Mouse (Mus musculus) ES-Bruce4 (cell line): ENCODE data around the gene Tmx2. TPM values are rescaled to one million over a fixed set of nuclear protein-coding genes. Genes with fewer than 3 reads are reported as not detected.
"Not testable (repeated sequence)": the region's sequence is repeated elsewhere in the genome, so short reads cannot be mapped to it uniquely, and the experiment has no call there.

Experiments
- H3K27ac ChIP-seq: 2 replicates; pipeline ENCODE4 v1.5.1; 2012; ENCODE audit warnings: low read length, inconsistent platforms; ENCODE audit not compliant: insufficient read depth
- H3K27me3 ChIP-seq: 2 replicates; pipeline ENCODE4 v1.6.1; 2012; ENCODE audit warnings: mild to moderate bottlenecking, low read length, inconsistent platforms; ENCODE audit not compliant: control insufficient read depth, poor library complexity, insufficient read depth, severe bottlenecking
- H3K36me3 ChIP-seq: 2 replicates; pipeline ENCODE4 v1.6.1; 2012; ENCODE audit warnings: inconsistent platforms, mild to moderate bottlenecking, low read length, moderate library complexity; ENCODE audit not compliant: control insufficient read depth, poor library complexity, insufficient read depth, severe bottlenecking
- H3K4me1 ChIP-seq: one replicate; pipeline ENCODE4 v1.8.1; 2011; ENCODE audit warnings: low read length; ENCODE audit not compliant: control insufficient read depth, insufficient read depth
- H3K4me3 ChIP-seq: 2 replicates; pipeline ENCODE4 v1.5.1; 2011; ENCODE audit warnings: low read depth, mild to moderate bottlenecking, low read length
- H3K9ac ChIP-seq: 2 replicates; pipeline ENCODE4 v1.6.1; 2012; ENCODE audit warnings: low read depth, mild to moderate bottlenecking, inconsistent platforms; ENCODE audit not compliant: poor library complexity, severe bottlenecking
- H3K9me3 ChIP-seq: replicated peaks from 2 replicates; pipeline ENCODE4 v1.6.1; 2012; ENCODE audit warnings: mild to moderate bottlenecking, low read length, inconsistent platforms; ENCODE audit not compliant: control insufficient read depth, poor library complexity, insufficient read depth, severe bottlenecking
- CTCF ChIP-seq: IDR thresholded peaks from one replicate; pipeline ENCODE4 v1.8.1; 2011; ENCODE audit warnings: low read depth, low read length
- EP300 ChIP-seq: IDR thresholded peaks from 2 replicates; pipeline ENCODE4 v1.6.1; 2011; ENCODE audit warnings: low read depth, low read length; ENCODE audit not compliant: insufficient read depth
- POLR2A ChIP-seq: IDR thresholded peaks from one replicate; pipeline ENCODE4 v1.8.1; 2011; ENCODE audit warnings: low read length; ENCODE audit not compliant: insufficient read depth
- polyA plus RNA-seq: library from polyadenylated mRNA; stranded (reverse); fragments of >200 nt; gene quantifications from 2 replicates; pipeline ENCODE4 v1.2.4, GENCODE M21; 2011; ENCODE audit warnings: low read depth; ENCODE audit not compliant: missing spikeins, insufficient read depth, insufficient read length

Tmx2 gene
- polyA plus RNA-seq, 1 experiment = 63.5 TPM

DNA sequence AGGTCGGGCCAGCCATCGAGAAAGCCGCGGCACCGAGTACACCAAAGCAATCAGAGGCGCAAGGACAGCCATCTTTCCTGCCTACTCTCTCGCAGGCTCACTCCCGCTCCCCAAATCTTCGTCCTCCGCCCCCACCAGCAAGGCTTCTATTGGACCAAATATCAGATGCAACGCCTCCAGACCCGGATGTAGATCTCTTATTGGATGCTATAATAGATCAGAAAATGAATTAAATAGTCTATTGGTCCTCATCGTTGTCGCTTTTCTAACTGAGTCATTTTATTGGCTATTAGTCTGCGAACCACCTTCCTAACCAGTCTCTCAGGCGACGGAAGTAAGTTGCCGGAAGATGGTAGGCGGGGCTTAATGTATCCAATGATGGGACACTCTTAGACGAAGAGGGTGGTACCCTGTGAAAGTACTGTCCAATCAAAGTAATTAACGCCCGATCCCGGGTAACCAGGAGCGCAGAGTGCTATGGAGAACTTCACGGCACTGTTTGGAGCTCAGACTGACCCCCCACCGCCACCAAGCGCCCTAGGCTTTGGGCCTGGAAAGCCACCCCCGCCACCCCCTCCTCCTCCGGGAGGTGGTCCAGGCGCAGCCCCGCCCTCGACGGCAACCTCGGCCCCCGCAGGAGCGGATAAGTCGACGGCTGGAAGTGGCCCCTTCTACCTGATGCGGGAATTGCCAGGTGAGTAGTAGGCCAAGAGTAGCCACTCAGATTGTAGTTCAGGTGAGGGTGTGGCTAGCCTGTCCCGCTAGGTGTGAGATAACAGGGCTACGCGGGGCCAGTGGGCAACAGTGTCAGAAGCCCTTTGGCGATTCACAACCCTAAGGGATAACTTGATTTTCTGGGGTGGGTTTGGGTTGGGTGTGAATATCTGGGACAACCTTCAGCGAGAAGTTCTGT lies 716 bp downstream of the Tmx2 start, which contains the start of the genes Gm28635 and Med19:
TSS of gene Gm28635 (minus strand) at position 74 of the 913 bp plus-strand sequence.
TSS of gene Med19 (plus strand) at position 435 of the 913 bp plus-strand sequence.
- Histone ChIP-seq H3K36me3 (peaks cover 37% of the 10 kb centered on the region), H3K9me3 (no peaks in the 10 kb centered on the region), H3K4me3 (peak within 1 kb of the TSS; percentile 98)

DNA sequence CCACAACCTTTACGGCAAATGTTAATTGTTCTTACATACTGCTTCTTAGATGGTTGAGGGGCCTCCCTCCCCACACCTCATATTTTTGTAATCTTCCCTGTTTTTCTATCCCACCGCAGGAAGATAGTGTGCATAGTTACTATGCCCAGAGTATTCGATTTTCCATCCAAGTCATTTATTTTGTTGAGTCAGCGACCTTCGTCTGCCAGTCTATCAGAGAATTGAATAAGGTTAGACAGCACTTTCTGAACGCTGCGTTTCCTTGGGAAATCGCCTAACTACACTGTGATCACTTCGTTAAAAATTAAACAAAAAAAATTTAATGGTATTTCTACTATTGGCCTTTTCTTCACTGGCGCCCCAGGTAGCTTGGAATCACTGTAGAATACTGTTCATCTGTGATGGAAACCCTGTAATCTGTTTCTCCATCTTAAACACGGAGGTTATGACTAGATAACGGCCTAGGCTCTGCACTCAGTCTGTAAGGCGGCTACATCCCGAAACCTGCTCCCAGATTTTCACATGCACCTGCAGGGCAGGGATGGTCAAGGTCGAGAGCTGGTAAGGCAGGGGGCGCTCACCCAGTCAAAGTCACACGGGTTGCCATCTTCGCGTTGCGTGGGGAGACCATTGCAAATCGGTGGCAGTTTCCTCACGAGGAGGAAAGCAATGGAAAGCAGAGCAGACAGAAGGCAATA lies 1.5 kb downstream of the Tmx2 start:
- peak overlapping the region; percentile 51; the same call in 1 of the 2 replicates for H3K27ac ChIP-seq
- H3K36me3 ChIP-seq = peaks cover 45% of the 10 kb centered on the region

More for the DNA sequence above, 716 bp downstream of the Tmx2 start, which contains the start of the genes Gm28635 and Med19:
- peak within 1 kb of the TSS; percentile 85 for H3K9ac ChIP-seq
- peak within 1 kb of the TSS; percentile 51; the same call in 1 of the 2 replicates for H3K27ac ChIP-seq
- TF ChIP-seq CTCF (no peak), POLR2A (peak; percentile 48)
- no peaks in the 10 kb centered on the region for H3K4me1 ChIP-seq
- no peaks in the 10 kb centered on the region for H3K27me3 ChIP-seq

DNA sequence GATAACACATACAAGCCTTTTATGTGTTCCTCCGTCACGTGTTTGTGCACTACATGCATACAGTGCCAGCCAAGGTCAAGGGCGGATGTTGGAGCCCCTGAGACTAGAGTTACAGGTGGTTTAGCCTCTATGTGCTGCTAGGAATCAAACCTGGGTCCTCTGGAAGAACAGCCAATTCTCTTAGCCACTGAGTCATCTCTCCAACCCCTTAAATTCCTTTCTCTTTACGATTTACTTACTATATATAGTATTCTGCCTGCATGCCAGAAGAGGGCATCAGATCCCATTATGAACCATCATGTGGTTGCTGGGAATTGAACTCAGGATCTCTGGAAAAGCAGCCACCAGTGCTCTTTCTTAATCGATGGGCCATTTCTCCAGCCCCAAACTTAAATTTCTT lies 7.4 kb downstream of the Tmx2 start:
- H3K27me3 ChIP-seq, H3K4me3 ChIP-seq, H3K4me1 ChIP-seq, H3K9me3 ChIP-seq: not testable (repeated sequence)
- H3K9ac ChIP-seq = peak overlapping the region; percentile 97
- H3K27ac ChIP-seq = 0 out of 2 replicates have a peak overlapping the region, but pooled peaks have one; percentile 98
- peaks cover 56% of the 10 kb centered on the region for H3K36me3 ChIP-seq

More for the DNA sequence above, 1.5 kb downstream of the Tmx2 start:
- H3K4me1 ChIP-seq = no peaks in the 10 kb centered on the region
- peak overlapping the region; percentile 79 for H3K9ac ChIP-seq
- peak overlapping the region; percentile 94 for H3K4me3 ChIP-seq
- TF ChIP-seq CTCF = peak; percentile 35
- no peak for TF ChIP-seq POLR2A
- no peaks in the 10 kb centered on the region for H3K9me3 ChIP-seq
- no peaks in the 10 kb centered on the region for H3K27me3 ChIP-seq

DNA sequence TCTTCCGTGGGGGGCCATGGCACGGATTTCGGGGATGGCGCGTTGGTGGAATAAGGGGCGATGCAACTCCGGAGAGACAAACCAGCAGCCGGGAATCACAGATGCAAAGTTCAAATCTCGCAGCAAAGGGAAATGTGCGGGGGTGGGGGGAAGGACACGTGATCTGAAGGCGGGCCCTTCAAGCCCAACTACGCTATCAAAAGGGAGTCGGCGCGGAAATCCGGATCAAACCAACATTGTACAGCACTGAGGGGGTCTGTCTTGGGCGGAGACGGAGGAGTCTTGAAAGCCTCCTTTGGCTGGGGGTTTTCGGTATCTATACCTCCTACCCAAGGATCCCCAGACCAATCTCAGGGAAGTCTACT lies 8.4 kb downstream of the Tmx2 start, which contains the start of gene Selenoh:
TSS of gene Selenoh (minus strand) at position 202 of the 365 bp plus-strand sequence.
- Histone ChIP-seq H3K27me3 (no peaks in the 10 kb centered on the region), H3K36me3 (peaks cover 46% of the 10 kb centered on the region), H3K4me1 (no peaks in the 10 kb centered on the region), H3K9ac (peak within 1 kb of the TSS; percentile 97), H3K9me3 (no peaks in the 10 kb centered on the region), H3K4me3 (peak within 1 kb of the TSS; percentile 95), H3K27ac (peak within 1 kb of the TSS; percentile 99)
- no peak for TF ChIP-seq EP300
- no peak for TF ChIP-seq CTCF
- TF ChIP-seq POLR2A = no peak

DNA sequence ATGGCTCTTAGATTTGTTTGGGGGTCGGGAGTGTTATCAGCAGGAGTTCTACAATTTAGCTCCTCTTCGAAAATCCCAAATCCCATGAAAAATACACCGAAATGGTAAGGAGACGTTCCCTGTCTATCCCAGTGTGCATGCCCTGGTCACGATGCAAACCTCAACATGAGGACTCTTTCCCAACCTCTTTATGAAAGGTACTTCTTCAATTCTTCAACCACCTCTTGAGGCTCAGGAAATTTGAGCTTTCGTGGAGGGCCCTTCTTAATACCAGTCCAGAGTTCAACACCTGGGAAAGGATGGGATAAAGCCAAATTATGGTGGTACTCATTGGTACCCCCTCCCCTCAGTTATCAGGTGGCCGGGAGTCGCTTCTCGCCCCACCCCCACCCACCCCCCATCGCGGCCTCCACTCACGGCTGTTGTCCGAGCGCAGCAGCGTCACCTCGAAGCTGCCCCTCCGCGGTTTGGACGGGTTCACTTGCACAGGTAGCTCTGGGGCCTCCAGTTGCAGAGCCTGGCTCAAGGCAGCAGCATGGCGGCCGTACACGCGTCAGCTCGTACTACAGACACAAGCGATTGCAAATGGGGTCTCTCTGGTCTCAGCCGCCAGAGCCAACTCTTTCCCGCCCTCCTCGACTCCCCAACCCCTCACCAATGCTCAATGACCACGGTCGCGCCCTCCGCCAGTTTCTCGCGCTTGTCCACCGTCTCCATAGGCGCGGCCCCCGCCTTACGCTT lies 8.9 kb downstream of the Tmx2 start:
- TF ChIP-seq POLR2A (no peak), EP300 (no peak), CTCF (no peak)
- Histone ChIP-seq H3K27ac (peak overlapping the region; percentile 99), H3K4me1 (no peaks in the 10 kb centered on the region), H3K4me3 (peak overlapping the region; percentile 95), H3K9ac (peak overlapping the region; percentile 97), H3K9me3 (no peaks in the 10 kb centered on the region), H3K36me3 (peaks cover 40% of the 10 kb centered on the region), H3K27me3 (no peaks in the 10 kb centered on the region)
